Mouse (Mus musculus): ENCODE measurements at regions not wholly inside any gene's neighbourhood (a gene's known extent, or its start where the extent isn't known, plus 50 kb on each side); places are given as distances from the start of the nearest gene placed in this dataset.
"Not testable (repeated sequence)": the region's sequence is repeated elsewhere in the genome, so short reads cannot be mapped to it uniquely, and the experiment has no call there.

DNA sequence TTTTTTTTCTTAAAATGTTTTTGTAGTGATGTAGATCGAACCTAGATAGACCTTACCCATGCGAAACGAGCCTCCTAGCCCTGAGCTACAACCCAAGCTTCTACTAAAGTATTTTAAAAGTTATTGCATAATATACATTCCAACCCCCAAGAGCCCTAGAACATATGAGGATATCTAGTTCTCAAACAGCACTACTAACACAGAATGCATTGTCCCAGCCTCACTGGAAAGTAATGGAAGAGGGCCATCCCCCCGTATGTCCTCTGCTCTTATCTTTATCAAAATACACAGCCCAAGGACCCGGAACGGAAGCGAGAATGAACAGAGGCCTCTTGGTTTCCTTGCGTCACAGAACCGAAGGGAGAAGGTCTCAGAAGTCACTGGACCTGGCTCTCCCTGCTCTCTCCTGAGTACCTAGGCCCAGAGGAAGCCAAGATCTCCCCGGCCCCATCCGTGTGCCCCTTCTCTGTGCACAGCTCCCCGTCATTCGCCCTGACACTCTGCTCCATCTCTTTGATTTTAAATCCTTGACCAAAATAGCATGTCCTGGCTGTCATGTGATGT lies 165.0 kb upstream of the Pkdcc start:
- 87% methylated on average over 13 of the region's 13 CpGs for WGBS
- Histone ChIP-seq H3K4me1 (ENCODE audit: insufficient read depth, low read length) (no peaks in the 10 kb centered on the region), H3K9ac (replicated peaks; ENCODE audit: low read length, poor library complexity, severe bottlenecking) (no peak overlapping the region), H3K27me3 (ENCODE audit: insufficient read depth, low read length) (0 out of 2 replicates have a peak, but pooled peaks cover 4% of the 10 kb centered on the region), H3K4me3 (ENCODE audit: low read depth, low read length) (no peak overlapping the region), H3K27ac (ENCODE audit: low read depth, low read length) (no peak overlapping the region), H3K36me3 (ENCODE audit: insufficient read depth, low read length) (no peaks in the 10 kb centered on the region), H3K9me3 (ENCODE audit: low read length) (no peaks in the 10 kb centered on the region), H3K4me2 (ENCODE audit: low read depth, low read length, poor library complexity, severe bottlenecking) (no peak overlapping the region)
- DNase-seq (ENCODE audit: low spot score) (no peak), ATAC-seq (ENCODE audit: low FRiP score) (no peak)
- TF ChIP-seq CTCF (IDR thresholded peaks at IDR 0.05): no peak

- no peak for DNase-seq (ENCODE audit: low spot score)
- Histone ChIP-seq H3K9ac (replicated peaks; ENCODE audit: low read length, poor library complexity, severe bottlenecking) (no peak overlapping the region), H3K9me3 (ENCODE audit: low read length) (no peaks in the 10 kb centered on the region), H3K4me2 (ENCODE audit: low read depth, low read length, poor library complexity, severe bottlenecking) (no peak overlapping the region), H3K27me3 (ENCODE audit: insufficient read depth, low read length) (0 out of 2 replicates have a peak, but pooled peaks cover 4% of the 10 kb centered on the region), H3K4me3 (ENCODE audit: low read depth, low read length) (no peak overlapping the region), H3K4me1 (ENCODE audit: insufficient read depth, low read length) (no peaks in the 10 kb centered on the region), H3K36me3 (ENCODE audit: insufficient read depth, low read length) (no peaks in the 10 kb centered on the region), H3K27ac (ENCODE audit: low read depth, low read length) (no peak overlapping the region)
- ATAC-seq (ENCODE audit: low FRiP score): no peak
- no peak for TF ChIP-seq CTCF (IDR thresholded peaks at IDR 0.05)
- 71% methylated on average over 11 of the region's 11 CpGs for WGBS
Measured at GRCm38 (mm10) chr17:83050591-83051197, 164.4 kb upstream of the Pkdcc start.

DNA sequence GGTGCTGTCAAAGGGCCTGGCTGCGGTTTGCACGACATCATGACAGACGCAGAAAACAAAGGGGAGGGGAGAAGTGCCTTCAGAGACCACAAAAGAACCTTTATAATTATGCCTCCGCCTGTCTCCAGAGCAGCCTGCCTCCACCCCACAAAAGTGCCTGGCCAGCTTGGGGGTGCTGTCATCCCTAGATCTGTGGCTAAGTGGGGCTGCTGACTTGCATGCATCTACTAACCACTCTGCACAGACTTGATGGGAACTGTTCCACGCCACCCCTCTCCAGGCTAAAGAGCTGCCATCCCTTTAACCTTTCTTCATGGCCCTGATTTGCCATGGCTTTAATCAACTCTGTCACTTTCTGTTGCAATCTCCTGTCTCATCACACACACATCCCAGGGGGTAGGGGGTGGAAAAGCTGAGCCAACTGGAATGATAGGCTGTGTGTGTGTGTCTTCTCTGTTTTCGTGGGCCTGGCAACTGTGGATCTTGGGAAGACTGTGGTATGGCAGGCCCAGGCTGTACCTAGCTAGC lies 162.4 kb upstream of the Pkdcc start:
- no peak for TF ChIP-seq CTCF (IDR thresholded peaks at IDR 0.05)
- Histone ChIP-seq H3K4me3 (ENCODE audit: low read depth, low read length) (no peak overlapping the region), H3K27me3 (ENCODE audit: insufficient read depth, low read length) (0 out of 2 replicates have a peak, but pooled peaks cover 4% of the 10 kb centered on the region), H3K4me2 (ENCODE audit: low read depth, low read length, poor library complexity, severe bottlenecking) (no peak overlapping the region), H3K9me3 (ENCODE audit: low read length) (no peaks in the 10 kb centered on the region), H3K36me3 (ENCODE audit: insufficient read depth, low read length) (no peaks in the 10 kb centered on the region), H3K27ac (ENCODE audit: low read depth, low read length) (no peak overlapping the region), H3K4me1 (ENCODE audit: insufficient read depth, low read length) (no peaks in the 10 kb centered on the region), H3K9ac (replicated peaks; ENCODE audit: low read length, poor library complexity, severe bottlenecking) (no peak overlapping the region)
- 55% methylated on average over 6 of the region's 6 CpGs for WGBS
- ATAC-seq (ENCODE audit: low FRiP score): no peak
- no peak for DNase-seq (ENCODE audit: low spot score)

DNA sequence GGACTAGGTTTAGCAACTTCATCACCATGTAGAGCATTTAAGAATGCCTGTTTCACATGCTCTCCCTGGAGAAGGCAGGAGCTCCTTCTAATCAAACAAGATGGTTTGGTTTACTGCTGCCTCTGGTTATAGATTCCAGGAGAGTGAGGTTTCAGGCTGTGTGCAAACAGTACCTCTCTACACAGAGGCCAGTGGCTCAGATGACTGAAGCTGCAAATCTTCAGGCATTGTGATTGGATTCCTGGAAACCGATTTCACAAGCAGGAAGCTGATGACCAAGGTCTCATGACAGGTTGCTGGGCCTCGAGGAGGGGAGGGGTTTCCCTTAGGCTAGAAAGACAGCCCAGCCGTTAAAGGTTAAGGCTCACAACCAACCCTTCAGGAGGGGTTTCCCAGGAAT lies 157.3 kb upstream of the Pkdcc start:
- no peak for ATAC-seq (ENCODE audit: low FRiP score)

DNA sequence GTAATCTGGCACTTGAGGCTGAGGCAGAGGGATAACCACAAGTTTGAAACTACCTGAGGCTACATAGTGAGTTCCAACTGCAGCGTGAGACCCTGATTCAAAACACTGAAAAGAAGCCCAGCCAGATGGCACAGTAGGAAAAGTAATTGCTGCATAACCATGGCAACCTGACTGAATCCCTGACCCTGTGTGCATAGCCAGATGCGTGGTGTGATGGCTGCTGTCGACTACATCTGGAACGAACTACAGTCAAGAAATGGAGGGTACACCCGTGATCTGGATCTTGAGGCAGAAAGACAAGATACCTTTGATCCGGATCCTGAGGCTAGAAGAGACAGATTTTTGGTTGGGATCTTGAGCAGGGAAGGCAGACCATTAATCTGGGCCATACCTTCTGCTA lies 153.2 kb upstream of the Pkdcc start:
- no peak overlapping the region for H3K9ac ChIP-seq (replicated peaks; ENCODE audit: low read length, poor library complexity, severe bottlenecking)
- H3K4me2 ChIP-seq (ENCODE audit: low read depth, low read length, poor library complexity, severe bottlenecking): no peak overlapping the region
- no peak overlapping the region for H3K27ac ChIP-seq (ENCODE audit: low read depth, low read length)
- TF ChIP-seq CTCF (IDR thresholded peaks at IDR 0.05): no peak
- no peaks in the 10 kb centered on the region for H3K27me3 ChIP-seq (ENCODE audit: insufficient read depth, low read length)
- no peaks in the 10 kb centered on the region for H3K36me3 ChIP-seq (ENCODE audit: insufficient read depth, low read length)
- no peaks in the 10 kb centered on the region for H3K4me1 ChIP-seq (ENCODE audit: insufficient read depth, low read length)
- H3K4me3 ChIP-seq (ENCODE audit: low read depth, low read length): no peak overlapping the region
- WGBS: 40% methylated on average over 6 of the region's 6 CpGs
- DNase-seq (ENCODE audit: low spot score): no peak
- no peak for ATAC-seq (ENCODE audit: low FRiP score)
- H3K9me3 ChIP-seq (ENCODE audit: low read length): no peaks in the 10 kb centered on the region

More for the DNA sequence above, 157.3 kb upstream of the Pkdcc start:
- H3K36me3 ChIP-seq (ENCODE audit: insufficient read depth, low read length): no peaks in the 10 kb centered on the region
- no peaks in the 10 kb centered on the region for H3K4me1 ChIP-seq (ENCODE audit: insufficient read depth, low read length)
- no peak overlapping the region for H3K27ac ChIP-seq (ENCODE audit: low read depth, low read length)
- no peaks in the 10 kb centered on the region for H3K9me3 ChIP-seq (ENCODE audit: low read length)
- no peak for TF ChIP-seq CTCF (IDR thresholded peaks at IDR 0.05)
- no peak overlapping the region for H3K9ac ChIP-seq (replicated peaks; ENCODE audit: low read length, poor library complexity, severe bottlenecking)
- H3K4me3 ChIP-seq (ENCODE audit: low read depth, low read length): no peak overlapping the region
- no peaks in the 10 kb centered on the region for H3K27me3 ChIP-seq (ENCODE audit: insufficient read depth, low read length)
- no peak overlapping the region for H3K4me2 ChIP-seq (ENCODE audit: low read depth, low read length, poor library complexity, severe bottlenecking)
- WGBS: 54% methylated on average over 3 of the region's 3 CpGs
- no peak for DNase-seq (ENCODE audit: low spot score)

DNA sequence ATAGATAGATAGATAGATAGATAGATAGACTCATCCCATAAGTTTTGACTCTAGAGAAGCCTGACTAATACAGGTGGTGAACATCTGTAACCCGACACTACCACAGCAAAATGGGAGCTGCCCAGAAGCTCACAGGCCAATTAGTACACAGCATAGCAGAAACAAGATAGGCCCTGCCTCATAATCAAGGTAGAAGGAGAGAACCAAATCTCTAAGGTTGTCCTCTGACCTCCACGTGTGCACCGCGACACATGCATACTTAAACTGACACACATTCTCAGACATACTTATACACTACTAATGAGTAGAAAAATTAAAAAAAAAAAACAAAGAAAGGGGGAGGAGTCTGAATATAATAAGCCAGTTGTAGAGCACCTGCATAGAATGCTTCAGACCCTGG lies 151.2 kb upstream of the Pkdcc start:
- H3K4me1 ChIP-seq (ENCODE audit: insufficient read depth, low read length): no peaks in the 10 kb centered on the region
- 38% methylated on average over 4 of the region's 4 CpGs for WGBS
- H3K4me3 ChIP-seq (ENCODE audit: low read depth, low read length): no peak overlapping the region
- H3K9ac ChIP-seq (replicated peaks; ENCODE audit: low read length, poor library complexity, severe bottlenecking): no peak overlapping the region
- no peaks in the 10 kb centered on the region for H3K27me3 ChIP-seq (ENCODE audit: insufficient read depth, low read length)
- no peaks in the 10 kb centered on the region for H3K9me3 ChIP-seq (ENCODE audit: low read length)
- no peak overlapping the region for H3K27ac ChIP-seq (ENCODE audit: low read depth, low read length)
- DNase-seq (ENCODE audit: low spot score) (no peak), ATAC-seq (ENCODE audit: low FRiP score) (no peak)
- TF ChIP-seq CTCF (IDR thresholded peaks at IDR 0.05): no peak
- no peak overlapping the region for H3K4me2 ChIP-seq (ENCODE audit: low read depth, low read length, poor library complexity, severe bottlenecking)
- no peaks in the 10 kb centered on the region for H3K36me3 ChIP-seq (ENCODE audit: insufficient read depth, low read length)

DNA sequence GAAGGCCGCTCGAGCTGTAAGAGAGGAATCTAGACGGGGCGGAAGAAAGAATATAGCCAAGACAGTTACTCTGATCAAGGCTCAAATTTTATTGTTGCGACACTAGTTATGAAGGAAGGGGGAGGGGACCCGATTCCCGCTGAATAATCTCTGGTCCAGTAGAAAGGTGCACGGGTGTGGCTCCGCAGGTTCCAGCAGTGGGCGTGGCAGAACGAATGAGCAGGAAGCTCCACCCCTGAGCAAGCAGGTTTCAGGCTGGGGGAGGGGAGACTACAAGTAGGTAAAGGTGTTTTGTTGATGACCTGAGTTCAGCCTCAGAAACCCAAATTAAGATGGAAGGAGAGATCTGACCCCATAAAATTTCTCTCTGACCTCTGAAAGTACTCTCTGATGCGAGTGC lies 150.7 kb upstream of the Pkdcc start:
- not testable (repeated sequence) for DNase-seq (ENCODE audit: low spot score); H3K4me1 ChIP-seq (ENCODE audit: insufficient read depth, low read length); H3K9me3 ChIP-seq (ENCODE audit: low read length); H3K36me3 ChIP-seq (ENCODE audit: insufficient read depth, low read length); H3K4me3 ChIP-seq (ENCODE audit: low read depth, low read length); H3K27me3 ChIP-seq (ENCODE audit: insufficient read depth, low read length); H3K4me2 ChIP-seq (ENCODE audit: low read depth, low read length, poor library complexity, severe bottlenecking); ATAC-seq (ENCODE audit: low FRiP score); H3K9ac ChIP-seq (replicated peaks; ENCODE audit: low read length, poor library complexity, severe bottlenecking); H3K27ac ChIP-seq (ENCODE audit: low read depth, low read length)
- 25% methylated on average over 8 of the region's 12 CpGs for WGBS

All from midbrain, postnatal 0 days (tissue).